26 mouse cellular contexts compared by ENCODE assay signal in genomic region chr7:118900090-118900489, GRCm38 (mm10). TPM values are rescaled to one million over a fixed set of nuclear protein-coding genes. Genes with fewer than 3 reads are reported as not detected.
DNase-seq lines count a peak whose midpoint lies in the region; ATAC-seq lines count a peak whose summit lies in the region.
"Had no signal": no experiment of that assay in that cellular context is flagged by ENCODE, and none has a peak within 500 bp of the region (broad histone marks: within the 10 kb centered on the region; RNA-seq: fewer than 3 reads in every experiment).

No protein-coding gene starts in this region.

- peaks cover 32% of the 10 kb centered on the region for H3K4me1 ChIP-seq in forebrain, embryonic 12.5 days
- H3K4me1 ChIP-seq in forebrain, embryonic 14.5 days (ENCODE audit: control insufficient read depth, insufficient read depth, low read length): peaks cover 4% of the 10 kb centered on the region; the same call in 1 of the 2 replicates
- H3K4me1 ChIP-seq in hindbrain, embryonic 11.5 days (replicated peaks; ENCODE audit: control insufficient read depth, insufficient read depth, low read length): no peaks in the 10 kb centered on the region
- peaks cover 25% of the 10 kb centered on the region for H3K4me1 ChIP-seq in hindbrain, embryonic 13.5 days (replicated peaks)
- H3K4me1 ChIP-seq in midbrain, embryonic 11.5 days (ENCODE audit: control insufficient read depth, insufficient read depth, low read length): peaks cover 10% of the 10 kb centered on the region
- H3K4me1 ChIP-seq in midbrain, embryonic 16.5 days (ENCODE audit: control insufficient read depth, insufficient read depth, low read length): no peaks in the 10 kb centered on the region; the same call in 1 of the 2 replicates

- no peak overlapping the region for H3K4me3 ChIP-seq in forebrain, embryonic 12.5 days (replicated peaks)
- no peak overlapping the region for H3K4me3 ChIP-seq in forebrain, embryonic 14.5 days (ENCODE audit: low read depth, low read length)
- H3K4me3 ChIP-seq in hindbrain, embryonic 11.5 days (ENCODE audit: low read depth, low read length): no peak overlapping the region
- no peak overlapping the region for H3K4me3 ChIP-seq in hindbrain, embryonic 13.5 days
- H3K4me3 ChIP-seq in midbrain, embryonic 11.5 days (ENCODE audit: low read depth, low read length): no peak overlapping the region
- H3K4me3 ChIP-seq in midbrain, embryonic 16.5 days (ENCODE audit: low read depth, low read length): no peak overlapping the region
- H3K4me3 ChIP-seq: gastrocnemius, adult 2 months; heart, embryonic 12.5 days; heart, embryonic 15.5 days had no signal

- H3K9ac ChIP-seq in forebrain, embryonic 12.5 days: no peak overlapping the region
- H3K9ac ChIP-seq in forebrain, embryonic 14.5 days (ENCODE audit: low read length): no peak overlapping the region
- H3K9ac ChIP-seq in hindbrain, embryonic 11.5 days (ENCODE audit: low read depth, low read length): no peak overlapping the region
- H3K9ac ChIP-seq in hindbrain, embryonic 13.5 days: no peak overlapping the region
- H3K9ac ChIP-seq in midbrain, embryonic 11.5 days (ENCODE audit: low read length): no peak overlapping the region
- H3K9ac ChIP-seq in midbrain, embryonic 16.5 days (ENCODE audit: low read depth, low read length): no peak overlapping the region
- H3K9ac ChIP-seq: forebrain, postnatal 0 days; heart, embryonic 12.5 days; heart, embryonic 15.5 days had no signal

- ATAC-seq in forebrain, embryonic 12.5 days (ENCODE audit: low FRiP score): no peak
- no peak for ATAC-seq in forebrain, embryonic 14.5 days
- no peak for ATAC-seq in hindbrain, embryonic 11.5 days (ENCODE audit: low FRiP score)
- ATAC-seq in hindbrain, embryonic 13.5 days (ENCODE audit: low FRiP score): no peak
- ATAC-seq in midbrain, embryonic 11.5 days (ENCODE audit: low FRiP score): peak; percentile 45; the same call in 1 of the 2 replicates
- no peak for ATAC-seq in midbrain, embryonic 16.5 days
- ATAC-seq: forebrain, postnatal 0 days; hindbrain, embryonic 16.5 days; inflammation-experienced regulatory T-cells, adult 6 months; intestine, embryonic 16.5 days; Patski had no signal

- H3K27ac ChIP-seq in forebrain, embryonic 12.5 days: 0 out of 2 replicates have a peak overlapping the region, but pooled peaks have one; percentile 20
- H3K27ac ChIP-seq in forebrain, embryonic 14.5 days (ENCODE audit: low read depth, low read length): no peak overlapping the region
- H3K27ac ChIP-seq in hindbrain, embryonic 11.5 days (ENCODE audit: low read depth, low read length): 0 out of 2 replicates have a peak overlapping the region, but pooled peaks have one; percentile 10
- no peak overlapping the region for H3K27ac ChIP-seq in hindbrain, embryonic 13.5 days
- no peak overlapping the region; the same call in 1 of the 2 replicates for H3K27ac ChIP-seq in midbrain, embryonic 11.5 days (ENCODE audit: low read depth, low read length)
- H3K27ac ChIP-seq in midbrain, embryonic 16.5 days (ENCODE audit: low read length): no peak overlapping the region
- H3K27ac ChIP-seq: gastrocnemius, adult 2 months; heart, embryonic 15.5 days had no signal

- no peaks in the 10 kb centered on the region for H3K9me3 ChIP-seq in forebrain, embryonic 12.5 days
- H3K9me3 ChIP-seq in forebrain, embryonic 14.5 days (replicated peaks; ENCODE audit: control insufficient read depth, low read length): no peaks in the 10 kb centered on the region
- no peaks in the 10 kb centered on the region for H3K9me3 ChIP-seq in hindbrain, embryonic 11.5 days (ENCODE audit: control insufficient read depth, low read length)
- H3K9me3 ChIP-seq in hindbrain, embryonic 13.5 days: no peaks in the 10 kb centered on the region
- no peaks in the 10 kb centered on the region for H3K9me3 ChIP-seq in midbrain, embryonic 11.5 days (ENCODE audit: control insufficient read depth, low read length)
- no peaks in the 10 kb centered on the region for H3K9me3 ChIP-seq in midbrain, embryonic 16.5 days (replicated peaks; ENCODE audit: control insufficient read depth, low read length, poor library complexity, severe bottlenecking)
- H3K9me3 ChIP-seq: G1E; heart, embryonic 12.5 days; heart, embryonic 15.5 days had no signal

- H3K36me3 ChIP-seq in forebrain, embryonic 12.5 days (replicated peaks): no peaks in the 10 kb centered on the region
- no peaks in the 10 kb centered on the region for H3K36me3 ChIP-seq in forebrain, embryonic 14.5 days (ENCODE audit: control insufficient read depth, insufficient read depth, low read length)
- H3K36me3 ChIP-seq in hindbrain, embryonic 11.5 days (ENCODE audit: control insufficient read depth, insufficient read depth, low read length): no peaks in the 10 kb centered on the region
- H3K36me3 ChIP-seq in hindbrain, embryonic 13.5 days: no peaks in the 10 kb centered on the region
- H3K36me3 ChIP-seq in midbrain, embryonic 11.5 days (ENCODE audit: control insufficient read depth, insufficient read depth, low read length): no peaks in the 10 kb centered on the region
- no peaks in the 10 kb centered on the region for H3K36me3 ChIP-seq in midbrain, embryonic 16.5 days (ENCODE audit: control insufficient read depth, insufficient read depth, low read length)
- H3K36me3 ChIP-seq: G1E; heart, embryonic 12.5 days; heart, embryonic 15.5 days had no signal

- 70% methylated on average over 2 of the region's 2 CpGs for WGBS in forebrain, embryonic 12.5 days
- 52% methylated on average over 2 of the region's 2 CpGs for WGBS in forebrain, embryonic 14.5 days
- 64% methylated on average over 2 of the region's 2 CpGs for WGBS in hindbrain, embryonic 11.5 days
- WGBS in hindbrain, embryonic 13.5 days: 75% methylated on average over 2 of the region's 2 CpGs
- 67% methylated on average over 2 of the region's 2 CpGs for WGBS in midbrain, embryonic 11.5 days
- WGBS in midbrain, embryonic 16.5 days: 67% methylated on average over 2 of the region's 2 CpGs

- H3K4me2 ChIP-seq in forebrain, embryonic 12.5 days: no peak overlapping the region
- no peak overlapping the region for H3K4me2 ChIP-seq in forebrain, embryonic 14.5 days (ENCODE audit: low read length)
- H3K4me2 ChIP-seq in hindbrain, embryonic 11.5 days (replicated peaks; ENCODE audit: low read depth, low read length): no peak overlapping the region
- H3K4me2 ChIP-seq in hindbrain, embryonic 13.5 days: no peak overlapping the region
- no peak overlapping the region for H3K4me2 ChIP-seq in midbrain, embryonic 11.5 days
- H3K4me2 ChIP-seq in midbrain, embryonic 16.5 days (ENCODE audit: low read length): no peak overlapping the region
- H3K4me2 ChIP-seq: heart, embryonic 12.5 days; heart, embryonic 15.5 days had no signal

- H3K27me3 ChIP-seq in forebrain, embryonic 12.5 days: no peaks in the 10 kb centered on the region
- no peaks in the 10 kb centered on the region for H3K27me3 ChIP-seq in forebrain, embryonic 14.5 days (replicated peaks; ENCODE audit: control insufficient read depth, insufficient read depth, low read length)
- H3K27me3 ChIP-seq in hindbrain, embryonic 11.5 days (ENCODE audit: control insufficient read depth, insufficient read depth, low read length): no peaks in the 10 kb centered on the region
- H3K27me3 ChIP-seq in hindbrain, embryonic 13.5 days: no peaks in the 10 kb centered on the region
- no peaks in the 10 kb centered on the region for H3K27me3 ChIP-seq in midbrain, embryonic 11.5 days (ENCODE audit: control insufficient read depth, insufficient read depth, low read length)
- no peaks in the 10 kb centered on the region for H3K27me3 ChIP-seq in midbrain, embryonic 16.5 days (ENCODE audit: control insufficient read depth, insufficient read depth, low read depth, low read length)
- H3K27me3 ChIP-seq: CH12.LX; heart, embryonic 15.5 days; Patski had no signal

- DNase-seq in forebrain, embryonic 14.5 days (ENCODE audit: low spot score): no peak
- no peak for DNase-seq in hindbrain, embryonic 11.5 days (ENCODE audit: low spot score)
- peak; percentile 77 for DNase-seq in midbrain, embryonic 11.5 days (ENCODE audit: low spot score, missing footprints)
- DNase-seq: adrenal gland, postnatal 10 days; adrenal gland, postnatal 36 days; B cell, adult 2 months; cerebellum, adult 18-20 months; cerebellum, adult 9-10 months; cerebellum, postnatal 14 days; forebrain, postnatal 0 days; gastrocnemius, adult 2 months; gastrocnemius, postnatal 14 days; heart, adult 18-20 months; heart, postnatal 14 days; heart, postnatal 4 days had no signal

RNA-seq across cellular contexts. Expression of gene Knop1, which starts 44.0 kb away (rescaled TPM):
- 127 and 130 TPM in 2 replicates for polyA plus RNA-seq in forebrain, embryonic 12.5 days (2016; fragmentation: Nextera tagmentation; extraction: Ambion mirVana)
- 75.6 and 77.9 TPM in 2 replicates for polyA plus RNA-seq in forebrain, embryonic 14.5 days (2014; fragmentation: Nextera tagmentation; extraction: Ambion mirVana)
- 108 and 112 TPM in 2 replicates for polyA plus RNA-seq in hindbrain, embryonic 11.5 days (2014; fragmentation: Nextera tagmentation; extraction: Ambion mirVana)
- 102 TPM in 2 replicates for polyA plus RNA-seq in hindbrain, embryonic 13.5 days (2015; fragmentation: Nextera tagmentation; extraction: Ambion mirVana)
- 109 and 118 TPM in 2 replicates for polyA plus RNA-seq in midbrain, embryonic 11.5 days (2014; fragmentation: Nextera tagmentation; extraction: Ambion mirVana)
- polyA plus RNA-seq in midbrain, embryonic 16.5 days (2015; fragmentation: Nextera tagmentation; extraction: Ambion mirVana): 54.9 and 61.0 TPM in 2 replicates

RNA-seq across cellular contexts. Expression of gene Iqck, which starts 44.5 kb away (rescaled TPM):
- polyA plus RNA-seq in forebrain, embryonic 12.5 days (2016; fragmentation: Nextera tagmentation; extraction: Ambion mirVana): 3.9 and 4.4 TPM in 2 replicates
- polyA plus RNA-seq in forebrain, embryonic 14.5 days (2014; fragmentation: Nextera tagmentation; extraction: Ambion mirVana): 3.3 and 3.4 TPM in 2 replicates
- 4.0 and 4.3 TPM in 2 replicates for polyA plus RNA-seq in hindbrain, embryonic 11.5 days (2014; fragmentation: Nextera tagmentation; extraction: Ambion mirVana)
- polyA plus RNA-seq in hindbrain, embryonic 13.5 days (2015; fragmentation: Nextera tagmentation; extraction: Ambion mirVana): 3.7 and 4.4 TPM in 2 replicates
- polyA plus RNA-seq in midbrain, embryonic 11.5 days (2014; fragmentation: Nextera tagmentation; extraction: Ambion mirVana): 3.1 and 3.2 TPM in 2 replicates
- polyA plus RNA-seq in midbrain, embryonic 16.5 days (2015; fragmentation: Nextera tagmentation; extraction: Ambion mirVana): 4.7 and 4.8 TPM in 2 replicates

Comparison
In these comparisons a context has a peak if more than half of its experiments do, and no peak if none do; other contexts are left out.
1. H3K27ac ChIP-seq: peak in forebrain, embryonic 12.5 days (single experiment) and hindbrain, embryonic 11.5 days (single experiment); none in forebrain, embryonic 14.5 days (single experiment), hindbrain, embryonic 13.5 days (single experiment), midbrain, embryonic 11.5 days (single experiment) and midbrain, embryonic 16.5 days (single experiment).